Mouse (Mus musculus) MEL (cell line): ENCODE results near the gene Lpin3. TPM values are rescaled to one million over a fixed set of nuclear protein-coding genes. Genes with fewer than 3 reads are reported as not detected.

Experiments used
- DNase-seq: peaks from one replicate; pipeline ENCODE4 v3.0.0; 2011; ENCODE audit warnings: low read depth, low spot score
- H3K27ac ChIP-seq: 2 replicates; pipeline ENCODE4 v1.5.1; 2012; ENCODE audit warnings: low read depth, mild to moderate bottlenecking, control low read depth, low read length, moderate library complexity; ENCODE audit not compliant: control insufficient read depth
- H3K27me3 ChIP-seq, 2 experiments: fragments of 150-350 bp in 1 of 2; sonication (generic) in 1 of 2; 2 replicates each; pipeline ENCODE4 v1.6.1; 2012; ENCODE audit warnings: low read length in 2 of 2, mild to moderate bottlenecking in 2 of 2, improper control_type of control experiment in 1 of 2, moderate library complexity in 1 of 2; ENCODE audit not compliant: insufficient read depth in 2 of 2, control insufficient read depth in 1 of 2
- H3K36me3 ChIP-seq, 2 experiments: 2 replicates each; pipeline ENCODE4 v1.6.1; 2012 to 2014; ENCODE audit warnings: low read length in 2 of 2, improper control_type of control experiment in 1 of 2, inconsistent platforms in 1 of 2, mild to moderate bottlenecking in 1 of 2; ENCODE audit not compliant: insufficient read depth in 2 of 2, control insufficient read depth in 1 of 2
- H3K4me1 ChIP-seq, 2 experiments: fragments of 150-350 bp in 1 of 2; sonication (generic) in 1 of 2; 2 replicates each; pipeline ENCODE4 v1.6.1; 2012; ENCODE audit warnings: low read length in 2 of 2, improper control_type of control experiment in 1 of 2, mild to moderate bottlenecking in 1 of 2; ENCODE audit not compliant: insufficient read depth in 2 of 2, control insufficient read depth in 1 of 2
- H3K4me3 ChIP-seq, 2 experiments: fragments of 150-350 bp in 1 of 2; sonication (generic) in 1 of 2; 2 replicates each; pipeline ENCODE4 v1.5.1; 2012; ENCODE audit warnings: low read depth in 2 of 2, low read length in 2 of 2, mild to moderate bottlenecking in 2 of 2, moderate library complexity in 2 of 2, control low read depth in 1 of 2, improper control_type of control experiment in 1 of 2; ENCODE audit not compliant: control insufficient read depth in 1 of 2, insufficient read depth in 1 of 2
- H3K79me2 ChIP-seq: 2 replicates; pipeline ENCODE4 v1.6.1; 2012; ENCODE audit warnings: mild to moderate bottlenecking, low read length, moderate library complexity; ENCODE audit not compliant: control insufficient read depth, poor library complexity, insufficient read depth
- H3K9ac ChIP-seq: 2 replicates; pipeline ENCODE4 v1.6.1; 2012; ENCODE audit warnings: low read depth, mild to moderate bottlenecking, control low read depth, low read length, moderate library complexity; ENCODE audit not compliant: control insufficient read depth, poor library complexity, severe bottlenecking
- H3K9me3 ChIP-seq: fragments of 150-350 bp; sonication (generic); replicated peaks from 2 replicates; pipeline ENCODE4 v1.6.1; 2012; ENCODE audit warnings: mild to moderate bottlenecking, low read length, improper control_type of control experiment, moderate library complexity; ENCODE audit not compliant: insufficient read depth
- BHLHE40 ChIP-seq: IDR thresholded peaks from 2 replicates; pipeline ENCODE4 v1.6.1; 2012; ENCODE audit warnings: low read depth, mild to moderate bottlenecking, inconsistent platforms, low read length, improper control_type of control experiment, borderline replicate concordance
- CHD1 ChIP-seq: IDR thresholded peaks from 2 replicates; pipeline ENCODE4 v1.6.1; 2012; ENCODE audit warnings: low read depth, mild to moderate bottlenecking, inconsistent platforms, low read length, improper control_type of control experiment
- E2F4 ChIP-seq: IDR thresholded peaks from 2 replicates; pipeline ENCODE4 v1.6.1; 2011; ENCODE audit warnings: low read depth, low read length, improper control_type of control experiment, borderline replicate concordance
- ELF1 ChIP-seq: IDR thresholded peaks from 2 replicates; pipeline ENCODE4 v1.6.1; 2014; ENCODE audit warnings: low read depth, mild to moderate bottlenecking, inconsistent platforms, low read length, improper control_type of control experiment, moderate library complexity
- EP300 ChIP-seq, 2 experiments: IDR thresholded peaks; 2 replicates each; pipeline ENCODE4 v1.6.1; 2011; ENCODE audit warnings: improper control_type of control experiment in 2 of 2, low read length in 2 of 2, low read depth in 1 of 2, mild to moderate bottlenecking in 1 of 2
- GABPA ChIP-seq: IDR thresholded peaks from 2 replicates; pipeline ENCODE4 v1.6.1; 2012; ENCODE audit warnings: low read depth, mild to moderate bottlenecking, inconsistent platforms, low read length, improper control_type of control experiment, moderate library complexity
- GATA1 ChIP-seq: IDR thresholded peaks from 2 replicates; pipeline ENCODE4 v1.6.1; 2011; ENCODE audit warnings: low read depth, low read length, improper control_type of control experiment
- HCFC1 ChIP-seq: IDR thresholded peaks from 2 replicates; pipeline ENCODE4 v1.6.1; 2012; ENCODE audit warnings: low read depth, mild to moderate bottlenecking, inconsistent platforms, low read length, improper control_type of control experiment, moderate library complexity
- JUND ChIP-seq: IDR thresholded peaks from 2 replicates; pipeline ENCODE4 v1.6.1; 2011; ENCODE audit warnings: low read depth, mild to moderate bottlenecking, improper control_type of control experiment, low read length
- MAFK ChIP-seq: IDR thresholded peaks from 2 replicates; pipeline ENCODE4 v1.6.1; 2011; ENCODE audit warnings: low read depth, mild to moderate bottlenecking, low read length, improper control_type of control experiment, borderline replicate concordance
- MAX ChIP-seq: IDR thresholded peaks from 2 replicates; pipeline ENCODE4 v1.6.1; 2011; ENCODE audit warnings: low read length, improper control_type of control experiment
- MAZ ChIP-seq: IDR thresholded peaks from 2 replicates; pipeline ENCODE4 v1.6.1; 2012; ENCODE audit warnings: low read depth, mild to moderate bottlenecking, inconsistent platforms, low read length, improper control_type of control experiment
- MYB ChIP-seq: IDR thresholded peaks from 2 replicates; pipeline ENCODE4 v1.6.1; 2011; ENCODE audit warnings: mild to moderate bottlenecking, low read depth, low read length, improper control_type of control experiment
- MYC ChIP-seq: IDR thresholded peaks from 2 replicates; pipeline ENCODE4 v1.6.1; 2011; ENCODE audit warnings: low read depth, mild to moderate bottlenecking, low read length, improper control_type of control experiment, moderate library complexity
- NELFE ChIP-seq: IDR thresholded peaks from 2 replicates; pipeline ENCODE4 v1.6.1; 2011; ENCODE audit warnings: low read depth, low read length, improper control_type of control experiment
- POLR2A ChIP-seq, 2 experiments: IDR thresholded peaks; 2 replicates each; pipeline ENCODE4 v1.6.1; 2011 to 2012; ENCODE audit warnings: low read length in 2 of 2, mild to moderate bottlenecking in 2 of 2, control low read depth in 1 of 2, improper control_type of control experiment in 1 of 2, low read depth in 1 of 2, moderate library complexity in 1 of 2; ENCODE audit not compliant: control insufficient read depth in 1 of 2, insufficient read depth in 1 of 2, poor library complexity in 1 of 2
- POLR2AphosphoS2 ChIP-seq: IDR thresholded peaks from 2 replicates; pipeline ENCODE4 v1.6.1; 2011; ENCODE audit warnings: low read length, improper control_type of control experiment
- RAD21 ChIP-seq: IDR thresholded peaks from 2 replicates; pipeline ENCODE4 v1.6.1; 2011; ENCODE audit warnings: mild to moderate bottlenecking, low read depth, low read length, improper control_type of control experiment
- SIN3A ChIP-seq: IDR thresholded peaks from 2 replicates; pipeline ENCODE4 v1.6.1; 2012; ENCODE audit warnings: low read length, improper control_type of control experiment, inconsistent platforms
- SMC3 ChIP-seq: IDR thresholded peaks from 2 replicates; pipeline ENCODE4 v1.6.1; 2011; ENCODE audit warnings: low read depth, low read length, improper control_type of control experiment
- TBP ChIP-seq: IDR thresholded peaks from 2 replicates; pipeline ENCODE4 v1.8.0; 2011; ENCODE audit warnings: low read depth, low read length, improper control_type of control experiment
- UBTF ChIP-seq: IDR thresholded peaks from 2 replicates; pipeline ENCODE4 v1.6.1; 2012; ENCODE audit warnings: low read depth, mild to moderate bottlenecking, inconsistent platforms, low read length, improper control_type of control experiment, moderate library complexity, borderline replicate concordance; ENCODE audit not compliant: insufficient read depth
- USF1 ChIP-seq: IDR thresholded peaks from 2 replicates; pipeline ENCODE4 v1.6.1; 2014; ENCODE audit warnings: low read depth, mild to moderate bottlenecking, inconsistent platforms, low read length, improper control_type of control experiment, moderate library complexity
- USF2 ChIP-seq, 2 experiments: IDR thresholded peaks; 2 replicates each; pipeline ENCODE4 v1.6.1; 2011 to 2012; ENCODE audit warnings: improper control_type of control experiment in 2 of 2, low read length in 2 of 2, borderline replicate concordance in 1 of 2, inconsistent platforms in 1 of 2, low read depth in 1 of 2, mild to moderate bottlenecking in 1 of 2; ENCODE audit not compliant: insufficient read depth in 1 of 2
- ZMIZ1 ChIP-seq: IDR thresholded peaks from 2 replicates; pipeline ENCODE4 v1.6.1; 2012; ENCODE audit warnings: low read depth, mild to moderate bottlenecking, inconsistent platforms, low read length, improper control_type of control experiment, moderate library complexity
- polyA plus RNA-seq, 2 experiments: library from polyadenylated mRNA; stranded (reverse) in 1 of 2; unstranded in 1 of 2; fragments of >175 nt in 1 of 2; fragments of >200 nt in 1 of 2; gene quantifications; 2 replicates each; pipeline versions ENCODE4 v1.2.1 to v1.2.4; 2012; ENCODE audit warnings: low replicate concordance in 2 of 2, low read depth in 1 of 2; ENCODE audit not compliant: insufficient read length in 2 of 2, insufficient read depth in 1 of 2, missing spikeins in 1 of 2
- total RNA-seq: library from RNA; depleted of rRNA; stranded (reverse); fragments of 300-350 nt; gene quantifications from 2 replicates; pipeline ENCODE4 v1.2.3, GENCODE M21; 2012

Gene Lpin3
- total and polyA plus RNA-seq, 3 experiments, result 0.08 to 0.17 TPM; not detected in 1

- H3K9ac ChIP-seq, result no peak overlapping the region
- H3K9me3 ChIP-seq, result no peaks in the 10 kb centered on the region
- H3K4me3 ChIP-seq, result no peak overlapping the region
- H3K36me3 ChIP-seq, result no peaks in the 10 kb centered on the region
- no peaks in the 10 kb centered on the region; a peak in 1 of 4 replicates for H3K27me3 ChIP-seq
- H3K4me1 ChIP-seq, result no peaks in the 10 kb centered on the region
- DNase-seq, result no peak
- H3K79me2 ChIP-seq, result no peaks in the 10 kb centered on the region
- no peak overlapping the region for H3K27ac ChIP-seq
- TF ChIP-seq NELFE (no peak), GATA1 (no peak), RAD21 (no peak), MYB (no peak), SIN3A (no peak), MAZ (no peak), ELF1 (no peak), HCFC1 (no peak), CHD1 (no peak), EP300 (IDR thresholded peaks at IDR 0.05; ENCODE audit: low read depth in 1 of 2, low read length in 2 of 2) (no peak), USF1 (no peak), UBTF (no peak), MAX (no peak), E2F4 (no peak), GABPA (no peak), JUND (no peak), MYC (no peak), USF2 (IDR thresholded peaks at IDR 0.05; ENCODE audit: borderline replicate concordance in 1 of 2, insufficient read depth in 1 of 2, low read depth in 1 of 2, low read length in 2 of 2) (no peak)
- TF ChIP-seq, all 39 proteins: peak for 0
Measured at GRCm38 (mm10) chr2:160921285-160921684, 40.8 kb downstream of the Lpin3 start.

GRCm38 (mm10) chr2:160925203-160925602 lies 44.7 kb downstream of the Lpin3 start:
- DNase-seq, result no peak
- Histone ChIP-seq H3K4me3 (no peak overlapping the region), H3K27ac (no peak overlapping the region), H3K4me1 (no peaks in the 10 kb centered on the region), H3K36me3 (no peaks in the 10 kb centered on the region), H3K9ac (no peak overlapping the region), H3K9me3 (no peaks in the 10 kb centered on the region), H3K27me3 (no peaks in the 10 kb centered on the region), H3K79me2 (no peaks in the 10 kb centered on the region)
- TF ChIP-seq GATA1 (no peak), MAX (no peak), BHLHE40 (no peak), E2F4 (no peak), USF2 (IDR thresholded peaks at IDR 0.05; ENCODE audit: borderline replicate concordance in 1 of 2, insufficient read depth in 1 of 2, low read depth in 1 of 2, low read length in 2 of 2) (no peak), ZMIZ1 (no peak), POLR2AphosphoS2 (no peak), JUND (no peak), POLR2A (IDR thresholded peaks at IDR 0.05; ENCODE audit: control insufficient read depth in 1 of 2, insufficient read depth in 1 of 2, low read depth in 1 of 2, low read length in 2 of 2, poor library complexity in 1 of 2) (no peak), CHD1 (no peak), SMC3 (no peak), MAFK (no peak), TBP (no peak)
